Mouse (Mus musculus): ENCODE results near the gene Csdc2.

- TF ChIP-seq POLR2A (IDR thresholded peaks at IDR 0.05; ENCODE audit: insufficient read depth, low read length) = no peak
- no peak for TF ChIP-seq EP300 (IDR thresholded peaks at IDR 0.05; ENCODE audit: insufficient read depth, low read depth, low read length)
These were observed 45.6 kb downstream of the Csdc2 start for GRCm38 (mm10) chr15:81982173-81982572.
